Mouse (Mus musculus): ENCODE data around the gene Mob4. TPM values are rescaled to one million over a fixed set of nuclear protein-coding genes. Genes with fewer than 3 reads are reported as not detected.

Gene Mob4
- polyA plus RNA-seq, 1 experiment from 2014 or later = 134 TPM

- H3K9me3 ChIP-seq = peaks cover 1% of the 10 kb centered on the region; the same call in 1 of the 2 replicates
- 51% methylated on average over 5 of the region's 5 CpGs for WGBS
- no peak overlapping the region for H3K4me2 ChIP-seq
- no peaks in the 10 kb centered on the region for H3K4me1 ChIP-seq
- no peaks in the 10 kb centered on the region for H3K27me3 ChIP-seq
- peaks cover 15% of the 10 kb centered on the region for H3K36me3 ChIP-seq
- no peak overlapping the region for H3K9ac ChIP-seq
- no peak for ATAC-seq (ENCODE audit: insufficient number of reproducible peaks, low FRiP score, low TSS enrichment, low read depth)
- no peak overlapping the region for H3K4me3 ChIP-seq
- H3K27ac ChIP-seq = no peak overlapping the region
Measured at GRCm38 (mm10) chr1:55164005-55164404, 33.0 kb downstream of the Mob4 start.

DNA sequence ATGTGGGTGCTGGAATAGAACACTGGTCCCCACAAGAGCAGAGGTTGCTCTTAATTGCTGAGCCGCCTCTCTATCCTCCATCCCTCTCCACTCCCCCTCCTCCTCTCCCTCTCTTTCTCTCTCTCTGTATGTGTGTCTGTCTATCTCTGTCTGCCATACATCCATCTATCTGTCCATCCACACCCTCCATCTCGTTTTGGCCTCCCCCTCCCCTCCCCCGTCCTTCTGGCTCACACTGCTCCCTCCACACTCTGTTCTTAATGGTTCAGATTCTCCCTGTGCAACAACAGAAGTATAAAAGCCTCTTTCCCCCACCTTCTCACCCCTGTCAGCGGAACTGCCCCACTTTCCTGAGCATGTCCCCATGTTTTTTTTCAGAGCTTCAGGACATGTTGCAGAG lies 36.5 kb downstream of the Mob4 start:
- H3K4me1 ChIP-seq = no peaks in the 10 kb centered on the region
- no peak overlapping the region for H3K9ac ChIP-seq
- no peak overlapping the region for H3K4me2 ChIP-seq
- peaks cover 5% of the 10 kb centered on the region; the same call in 1 of the 2 replicates for H3K9me3 ChIP-seq
- H3K27me3 ChIP-seq = no peaks in the 10 kb centered on the region
- H3K27ac ChIP-seq = no peak overlapping the region
- peaks cover 36% of the 10 kb centered on the region for H3K36me3 ChIP-seq
- ATAC-seq (ENCODE audit: insufficient number of reproducible peaks, low FRiP score, low TSS enrichment, low read depth) = no peak
- WGBS = 83% methylated on average over 4 of the region's 4 CpGs
- no peak overlapping the region for H3K4me3 ChIP-seq

DNA sequence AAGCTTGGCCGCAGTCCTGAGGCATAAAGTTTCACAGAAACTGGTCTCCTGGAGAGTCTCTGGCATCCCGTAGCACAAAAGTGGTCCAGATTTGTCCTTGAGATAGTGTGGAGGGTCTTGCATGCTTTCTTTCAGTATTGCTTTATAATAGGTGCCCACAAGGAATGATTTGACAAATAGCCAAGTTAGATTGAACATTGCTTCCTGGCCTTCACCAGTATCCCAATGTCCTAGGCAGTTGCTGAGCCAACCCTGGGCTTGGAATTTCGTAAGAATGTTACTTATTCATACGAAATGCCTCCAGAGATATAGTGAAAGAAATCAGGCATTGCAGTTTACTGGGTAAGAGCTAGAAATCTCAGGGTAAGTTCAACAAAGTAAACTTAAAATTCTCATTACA lies 37.6 kb downstream of the Mob4 start:
- Histone ChIP-seq H3K4me3 (no peak overlapping the region), H3K36me3 (peaks cover 46% of the 10 kb centered on the region)
- no peak for ATAC-seq (ENCODE audit: insufficient number of reproducible peaks, low FRiP score, low TSS enrichment, low read depth)

GRCm38 (mm10) chr1:55171361-55172325 lies 40.6 kb downstream of the Mob4 start:
- no peak overlapping the region for H3K4me3 ChIP-seq
- H3K4me2 ChIP-seq = no peak overlapping the region
- peaks cover 55% of the 10 kb centered on the region for H3K36me3 ChIP-seq
- no peak overlapping the region for H3K9ac ChIP-seq
- no peaks in the 10 kb centered on the region for H3K4me1 ChIP-seq
- no peaks in the 10 kb centered on the region for H3K27me3 ChIP-seq
- peaks cover 5% of the 10 kb centered on the region; the same call in 1 of the 2 replicates for H3K9me3 ChIP-seq
- no peak overlapping the region for H3K27ac ChIP-seq
- 72% methylated on average over 22 of the region's 22 CpGs for WGBS
- ATAC-seq (ENCODE audit: insufficient number of reproducible peaks, low FRiP score, low TSS enrichment, low read depth) = no peak

More for the DNA sequence above, 37.6 kb downstream of the Mob4 start:
- H3K9me3 ChIP-seq = peaks cover 5% of the 10 kb centered on the region; the same call in 1 of the 2 replicates
- H3K27ac ChIP-seq = no peak overlapping the region
- no peaks in the 10 kb centered on the region for H3K4me1 ChIP-seq
- no peaks in the 10 kb centered on the region for H3K27me3 ChIP-seq
- H3K9ac ChIP-seq = no peak overlapping the region
- 92% methylated on average over 4 of the region's 4 CpGs for whole genome bisulfite sequencing
- no peak overlapping the region for H3K4me2 ChIP-seq

DNA sequence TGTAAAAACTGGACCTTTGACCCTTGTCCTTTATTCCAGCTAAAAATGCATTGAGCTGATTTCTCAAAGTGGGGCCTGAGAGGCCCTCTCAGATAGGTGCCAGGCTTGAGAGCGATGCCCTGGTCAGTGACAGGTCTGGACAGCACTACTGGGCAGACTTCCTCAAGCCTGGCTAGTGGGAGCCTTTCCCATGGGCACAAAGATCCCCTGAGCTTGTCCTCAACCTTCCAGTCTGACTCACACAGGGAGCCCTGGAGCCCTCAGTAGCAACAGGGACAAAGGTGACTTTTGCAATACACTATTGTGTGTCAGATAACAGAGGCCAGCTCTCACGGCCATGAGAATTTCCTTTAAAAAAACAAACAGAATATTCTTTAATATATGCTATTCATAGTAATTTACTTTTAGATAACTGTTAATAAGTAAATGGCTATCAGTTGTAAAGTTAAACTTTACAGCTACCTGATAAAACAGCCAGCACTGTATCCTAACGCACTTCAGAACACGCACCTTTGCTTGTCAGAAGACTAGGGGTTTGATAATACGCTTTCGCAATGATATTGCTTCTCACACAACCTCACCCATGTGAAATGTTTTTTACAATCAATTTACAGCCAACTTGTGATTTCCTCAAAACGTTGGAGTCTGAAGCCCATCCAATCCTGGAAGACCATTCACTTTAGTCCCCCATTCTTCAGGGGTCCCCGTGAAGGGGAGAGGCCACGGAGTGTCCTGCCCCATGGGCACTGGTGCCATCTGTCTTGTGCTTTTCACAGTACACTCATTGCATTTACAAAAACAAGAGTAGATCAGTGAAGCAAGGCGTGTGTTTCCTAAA lies 42.9 kb downstream of the Mob4 start:
- H3K27me3 ChIP-seq = no peaks in the 10 kb centered on the region
- no peak overlapping the region for H3K4me3 ChIP-seq
- ATAC-seq (ENCODE audit: insufficient number of reproducible peaks, low FRiP score, low TSS enrichment, low read depth) = no peak
- no peak overlapping the region for H3K27ac ChIP-seq
- 82% methylated on average over 10 of the region's 10 CpGs for WGBS
- H3K9me3 ChIP-seq = peaks cover 4% of the 10 kb centered on the region; the same call in 1 of the 2 replicates
- H3K9ac ChIP-seq = no peak overlapping the region
- no peak overlapping the region for H3K4me2 ChIP-seq
- H3K36me3 ChIP-seq = peaks cover 56% of the 10 kb centered on the region
- no peaks in the 10 kb centered on the region for H3K4me1 ChIP-seq

GRCm38 (mm10) chr1:55174558-55175034 lies 43.6 kb downstream of the Mob4 start:
- H3K4me2 ChIP-seq = no peak overlapping the region
- no peaks in the 10 kb centered on the region for H3K9me3 ChIP-seq
- H3K36me3 ChIP-seq = peaks cover 54% of the 10 kb centered on the region
- H3K9ac ChIP-seq = no peak overlapping the region
- H3K27me3 ChIP-seq = no peaks in the 10 kb centered on the region
- no peaks in the 10 kb centered on the region for H3K4me1 ChIP-seq
- H3K4me3 ChIP-seq = no peak overlapping the region
- no peak for ATAC-seq (ENCODE audit: insufficient number of reproducible peaks, low FRiP score, low TSS enrichment, low read depth)
- H3K27ac ChIP-seq = no peak overlapping the region
- 35% methylated on average over 3 of the region's 3 CpGs for WGBS

DNA sequence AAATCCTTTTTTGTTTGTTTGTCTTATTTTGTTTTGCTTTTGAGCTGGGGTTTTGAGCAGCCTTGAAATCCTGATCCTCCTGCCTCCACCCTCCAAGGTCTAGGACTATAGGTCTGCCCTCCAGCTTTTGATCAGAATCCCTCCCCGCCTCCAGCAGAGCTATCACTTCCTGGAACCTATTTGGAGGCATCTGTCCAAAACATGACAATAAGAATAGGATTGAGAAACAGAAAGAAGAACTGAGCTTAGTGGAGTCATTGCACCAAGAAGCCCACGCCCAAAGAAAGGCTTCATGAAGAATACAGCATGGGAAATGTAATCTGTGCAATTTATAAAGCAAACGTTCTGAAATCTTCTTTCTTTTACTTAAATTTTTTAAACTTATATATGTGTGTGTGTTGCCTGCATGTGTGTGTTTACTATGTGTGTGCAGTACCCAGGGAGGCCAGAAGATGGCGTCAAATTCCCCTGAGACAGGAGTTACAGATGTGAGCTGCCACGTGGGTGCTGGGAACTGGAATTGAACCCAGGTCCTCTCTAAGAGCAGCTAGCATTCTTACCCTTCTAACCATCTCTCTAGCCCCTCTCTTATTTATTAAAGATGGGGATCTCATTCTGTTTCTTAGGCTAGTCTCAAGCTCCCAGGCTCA lies 49.0 kb downstream of the Mob4 start:
- Histone ChIP-seq H3K4me3 (no peak overlapping the region), H3K9me3 (no peaks in the 10 kb centered on the region), H3K27ac (no peak overlapping the region), H3K4me2 (no peak overlapping the region), H3K9ac (no peak overlapping the region), H3K4me1 (no peaks in the 10 kb centered on the region), H3K27me3 (no peaks in the 10 kb centered on the region), H3K36me3 (peaks cover 59% of the 10 kb centered on the region)
- WGBS = 90% methylated on average over 5 of the region's 5 CpGs
- no peak for ATAC-seq (ENCODE audit: insufficient number of reproducible peaks, low FRiP score, low TSS enrichment, low read depth)

- no peak overlapping the region for H3K27ac ChIP-seq
- WGBS = 69% methylated on average over 5 of the region's 5 CpGs
- no peak overlapping the region for H3K4me3 ChIP-seq
- ATAC-seq (ENCODE audit: insufficient number of reproducible peaks, low FRiP score, low TSS enrichment, low read depth) = no peak
- H3K9me3 ChIP-seq = no peaks in the 10 kb centered on the region
- no peaks in the 10 kb centered on the region for H3K4me1 ChIP-seq
- H3K36me3 ChIP-seq = peaks cover 55% of the 10 kb centered on the region
- no peak overlapping the region for H3K4me2 ChIP-seq
- H3K27me3 ChIP-seq = no peaks in the 10 kb centered on the region
- H3K9ac ChIP-seq = no peak overlapping the region
Measured at GRCm38 (mm10) chr1:55182392-55182791, 51.4 kb downstream of the Mob4 start.

DNA sequence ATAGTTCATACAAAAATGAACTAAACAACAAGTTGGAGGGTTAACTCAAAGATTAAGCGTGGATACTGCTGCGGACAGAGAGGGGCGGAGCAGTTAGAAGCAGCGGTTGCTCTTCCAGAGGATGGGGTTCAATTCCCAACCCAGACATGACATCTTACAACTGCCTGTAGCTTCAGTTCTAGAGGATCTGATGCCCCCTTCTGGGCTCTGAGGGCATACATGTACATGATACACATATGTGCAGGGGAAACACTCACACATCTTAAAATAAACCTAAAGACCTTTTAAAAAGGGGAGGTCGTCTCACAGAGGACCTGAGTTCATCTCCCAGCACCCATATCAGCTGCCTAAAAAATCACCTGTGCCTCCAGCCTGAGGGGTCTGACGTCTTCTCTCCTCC lies 54.7 kb downstream of the Mob4 start:
- H3K4me3 ChIP-seq = no peak overlapping the region
- H3K36me3 ChIP-seq = peaks cover 52% of the 10 kb centered on the region
- H3K4me2 ChIP-seq = no peak overlapping the region
- H3K27ac ChIP-seq = no peak overlapping the region
- WGBS = 71% methylated on average over 6 of the region's 6 CpGs
- no peak for ATAC-seq (ENCODE audit: insufficient number of reproducible peaks, low FRiP score, low TSS enrichment, low read depth)
- no peaks in the 10 kb centered on the region for H3K9me3 ChIP-seq
- H3K27me3 ChIP-seq = no peaks in the 10 kb centered on the region
- H3K9ac ChIP-seq = no peak overlapping the region
- no peaks in the 10 kb centered on the region for H3K4me1 ChIP-seq

DNA sequence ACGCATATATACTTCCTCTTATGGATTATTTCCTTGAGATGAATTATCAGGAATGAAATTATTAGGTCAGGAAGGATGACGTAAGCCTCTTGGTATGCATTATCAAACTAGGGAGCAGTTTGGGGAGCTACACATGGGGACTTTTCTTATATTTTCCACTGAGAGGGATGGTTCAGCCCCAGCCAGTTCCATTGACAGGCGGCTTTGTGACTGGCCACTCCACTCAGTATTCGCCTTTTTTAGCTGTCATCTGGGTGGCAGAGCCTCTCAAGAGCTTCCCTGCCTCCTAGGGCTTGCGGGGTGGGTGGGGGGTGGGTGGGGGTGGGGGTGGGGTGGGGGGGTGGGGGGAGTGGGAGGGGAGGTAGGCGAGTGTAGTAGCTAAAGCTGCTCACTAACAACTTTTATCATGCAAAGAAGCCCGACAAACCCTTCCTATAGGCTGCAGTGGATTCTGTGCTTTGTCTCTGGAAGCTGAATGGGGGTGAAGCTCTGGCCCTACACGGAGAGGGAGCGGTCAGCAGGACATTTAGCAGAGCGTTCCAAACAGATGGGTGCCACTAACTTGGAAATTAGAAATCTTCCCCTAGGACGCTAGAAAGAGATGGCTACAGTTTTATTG lies 55.7 kb downstream of the Mob4 start:
- H3K27ac ChIP-seq = no peak overlapping the region
- WGBS = 45% methylated on average over 11 of the region's 11 CpGs
- H3K4me1 ChIP-seq = no peaks in the 10 kb centered on the region
- H3K27me3 ChIP-seq = no peaks in the 10 kb centered on the region
- no peak overlapping the region for H3K4me2 ChIP-seq
- H3K9me3 ChIP-seq = no peaks in the 10 kb centered on the region
- peaks cover 50% of the 10 kb centered on the region for H3K36me3 ChIP-seq
- no peak overlapping the region for H3K9ac ChIP-seq
- no peak for ATAC-seq (ENCODE audit: insufficient number of reproducible peaks, low FRiP score, low TSS enrichment, low read depth)
- H3K4me3 ChIP-seq = no peak overlapping the region

DNA sequence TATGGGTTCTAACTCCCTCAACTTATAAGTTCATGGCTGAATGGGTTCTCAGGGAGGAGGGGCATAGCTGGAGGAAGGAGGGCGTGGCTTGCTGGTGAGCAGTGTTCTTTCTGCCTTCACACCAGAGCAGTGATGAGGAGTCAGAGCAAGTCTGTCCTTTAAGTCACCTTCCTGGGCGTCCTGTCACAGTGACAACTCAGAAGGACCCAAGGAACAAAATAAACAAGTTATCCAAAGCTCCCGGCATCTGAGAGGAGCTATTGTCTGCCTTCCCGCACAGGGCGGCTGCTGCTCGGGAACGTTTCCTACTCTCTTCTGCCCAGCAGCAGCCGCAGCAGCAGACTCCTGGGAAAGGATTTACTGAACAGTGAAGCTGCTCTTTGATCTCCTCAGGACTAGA lies 61.0 kb downstream of the Mob4 start:
- Histone ChIP-seq H3K4me1 (peaks cover 9% of the 10 kb centered on the region), H3K4me3 (no peak overlapping the region), H3K27ac (no peak overlapping the region), H3K36me3 (peaks cover 34% of the 10 kb centered on the region), H3K9me3 (no peaks in the 10 kb centered on the region), H3K9ac (no peak overlapping the region), H3K4me2 (no peak overlapping the region; the same call in 1 of the 2 replicates), H3K27me3 (no peaks in the 10 kb centered on the region)
- ATAC-seq (ENCODE audit: insufficient number of reproducible peaks, low FRiP score, low TSS enrichment, low read depth) = no peak
- WGBS = 33% methylated on average over 8 of the region's 8 CpGs
